Mouse (Mus musculus) adipocyte (in vitro differentiated cells): ENCODE measurements at regions not wholly inside any gene's neighbourhood (a gene's known extent, or its start where the extent isn't known, plus 50 kb on each side); places are given as distances from the start of the nearest gene placed in this dataset.

ENCODE experiments used
- DNase-seq: peaks from one replicate; pipeline ENCODE4 v3.0.0-alpha.2; 2016; ENCODE audit warnings: low spot score

DNA sequence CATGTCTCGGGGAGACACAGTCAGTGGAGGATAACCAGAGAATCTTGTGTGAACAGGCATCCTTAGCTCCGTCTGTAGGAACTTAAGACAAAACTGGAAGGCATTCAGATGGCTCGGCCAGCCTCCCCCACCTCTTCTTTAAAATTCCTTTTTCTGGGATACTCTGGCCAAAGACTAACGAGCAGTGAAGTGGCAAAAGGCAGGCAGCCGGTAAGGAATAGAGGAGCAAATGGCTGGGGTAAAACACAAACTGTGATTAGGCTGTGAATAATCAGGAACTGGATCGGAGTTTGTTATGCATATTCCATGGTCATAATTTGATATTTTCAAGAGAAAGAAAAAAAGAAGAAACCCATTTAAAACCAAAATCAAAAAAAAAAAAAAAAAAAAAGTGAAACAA is 287.8 kb upstream of the Vrk2 start:
- no peak for DNase-seq
